Mouse (Mus musculus): ENCODE results near the gene Gtpbp1.

DNA sequence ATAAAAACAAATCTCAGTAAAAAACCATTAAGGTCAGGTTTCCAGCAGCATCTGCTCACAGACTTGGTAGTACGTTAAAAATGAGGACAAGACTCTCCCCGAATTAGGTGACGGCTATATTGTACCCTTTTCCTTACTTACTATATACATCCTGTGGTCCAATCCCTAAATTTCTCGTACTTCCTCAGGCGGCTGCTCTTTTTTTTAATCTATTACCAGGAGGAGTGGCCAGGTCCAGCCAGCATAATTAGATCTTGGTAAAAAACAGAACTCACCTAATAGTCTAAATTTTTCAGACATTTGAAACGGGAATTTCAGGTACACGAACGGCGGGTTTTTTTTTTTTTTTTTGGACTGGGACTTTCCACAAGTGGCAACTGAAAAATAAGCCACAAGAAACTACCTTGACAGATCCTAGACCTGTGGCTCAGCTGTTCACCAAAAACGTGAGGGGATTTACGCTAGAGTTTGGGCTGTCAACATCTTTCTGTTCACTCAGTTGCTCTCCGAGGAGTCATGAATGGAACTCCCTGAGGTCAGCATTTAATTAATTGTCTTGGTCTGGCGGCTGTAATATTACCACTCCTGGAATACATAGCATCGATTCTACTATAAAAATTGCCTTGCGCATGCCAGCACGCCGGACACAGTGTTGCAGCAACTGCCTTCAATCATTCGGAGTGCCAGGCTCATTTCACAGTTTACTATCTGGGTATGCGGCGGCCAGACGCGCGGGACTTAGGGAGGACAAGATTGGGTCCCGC, 801 bp upstream of the Gtpbp1 start:
- TF ChIP-seq POLR2A (IDR thresholded peaks at IDR 0.05; ENCODE audit: low read depth, low read length), result no peak
- no peak for TF ChIP-seq CTCF (IDR thresholded peaks at IDR 0.05; ENCODE audit: extremely low read depth, insufficient read length, insufficient replicate concordance, low read depth, low read length)

All from small intestine, adult 2 months (tissue).